Mouse (Mus musculus) layer of hippocampus, adult 18-20 months (tissue): ENCODE measurements around the gene Dbp. TPM values are rescaled to one million over a fixed set of nuclear protein-coding genes. Genes with fewer than 3 reads are reported as not detected.

Experiments
- DNase-seq, 2 experiments: peaks; one replicate each; pipeline ENCODE4 v3.0.0; 2022; ENCODE audit warnings: low spot score in 2 of 2
- total RNA-seq, 2 experiments: library from RNA; stranded (reverse); gene quantifications; 2 replicates each; pipeline ENCODE4 v1.2.3; 2021

Dbp gene
- total RNA-seq, 2 experiments from 2014 or later = 47.6 to 50.2 TPM

DNA sequence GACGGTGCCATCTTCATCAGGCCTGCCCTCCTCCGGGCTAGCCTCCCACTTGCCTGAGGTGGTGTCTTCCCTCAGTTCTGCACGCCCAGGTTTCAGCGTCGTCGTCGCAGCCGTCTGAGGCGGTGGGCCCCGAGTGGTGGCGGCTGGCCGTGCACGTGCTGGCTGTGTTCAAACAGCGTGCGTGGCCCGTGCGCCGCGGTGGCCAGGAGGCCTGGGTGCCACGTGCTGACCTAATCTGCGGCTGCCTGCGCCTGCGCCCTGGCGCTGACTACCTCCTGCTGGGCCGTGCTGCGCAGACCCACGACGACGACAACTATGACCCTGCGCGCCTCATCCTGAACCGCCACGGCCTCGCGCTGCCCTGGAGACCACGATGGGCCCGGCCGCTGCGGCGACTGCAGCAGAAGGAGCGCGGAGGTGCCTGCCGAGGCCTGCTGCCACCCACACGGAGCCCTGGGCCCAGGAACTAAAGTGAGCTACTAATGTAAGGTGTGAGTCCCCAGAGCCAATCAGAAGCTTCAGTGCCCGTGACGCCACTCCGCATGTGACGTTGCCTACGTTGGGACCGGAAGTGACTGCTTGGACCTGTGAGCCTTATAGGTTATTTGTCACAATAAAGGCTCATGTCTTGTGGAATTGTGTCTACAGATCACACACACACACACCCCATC, 10.8 kb upstream of the Dbp start, which contains the start of gene Sec1:
TSS of gene Sec1 (minus strand) at position 482 of the 671 bp plus-strand sequence.
- no peak for DNase-seq

DNA sequence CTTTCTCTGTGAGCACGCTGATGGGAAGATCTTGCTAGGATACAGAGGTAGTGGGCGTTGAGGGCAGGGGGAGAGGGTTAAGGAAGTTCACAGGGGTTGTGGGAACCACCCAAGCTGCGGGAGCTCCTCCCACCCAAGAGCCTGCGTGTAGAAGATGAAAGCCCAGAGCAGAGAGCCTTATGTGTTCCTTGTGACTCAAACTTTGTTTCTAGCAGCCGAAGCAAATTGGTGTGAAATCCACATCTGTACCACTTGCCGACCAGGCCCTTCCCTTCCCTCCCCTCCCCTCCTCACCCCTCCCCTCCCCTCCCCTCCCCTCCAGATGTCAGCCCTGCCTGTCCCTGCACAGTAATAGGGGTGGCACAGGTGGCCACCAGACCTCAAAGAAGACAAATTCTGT, 9.8 kb upstream of the Dbp start:
- no peak for DNase-seq

DNA sequence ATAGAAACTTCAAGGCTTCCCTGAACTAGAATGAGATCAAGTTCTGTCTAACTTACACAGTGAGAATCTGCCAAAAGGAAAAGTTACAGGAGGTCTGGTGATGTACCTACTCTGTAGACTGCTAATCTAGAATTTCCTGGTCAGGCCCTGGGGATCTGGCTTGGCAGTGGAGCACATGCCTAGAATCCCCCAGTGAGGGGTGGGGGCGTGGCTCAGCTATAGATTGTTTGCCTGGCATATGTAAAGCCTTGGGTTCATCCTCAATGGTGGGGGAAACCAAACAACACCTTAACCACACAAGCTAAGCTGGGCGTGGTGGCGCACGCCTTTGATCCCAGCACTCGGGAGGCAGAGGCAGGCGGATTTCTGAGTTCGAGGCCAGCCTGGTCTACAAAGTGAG, 7.0 kb upstream of the Dbp start:
- DNase-seq = no peak

DNA sequence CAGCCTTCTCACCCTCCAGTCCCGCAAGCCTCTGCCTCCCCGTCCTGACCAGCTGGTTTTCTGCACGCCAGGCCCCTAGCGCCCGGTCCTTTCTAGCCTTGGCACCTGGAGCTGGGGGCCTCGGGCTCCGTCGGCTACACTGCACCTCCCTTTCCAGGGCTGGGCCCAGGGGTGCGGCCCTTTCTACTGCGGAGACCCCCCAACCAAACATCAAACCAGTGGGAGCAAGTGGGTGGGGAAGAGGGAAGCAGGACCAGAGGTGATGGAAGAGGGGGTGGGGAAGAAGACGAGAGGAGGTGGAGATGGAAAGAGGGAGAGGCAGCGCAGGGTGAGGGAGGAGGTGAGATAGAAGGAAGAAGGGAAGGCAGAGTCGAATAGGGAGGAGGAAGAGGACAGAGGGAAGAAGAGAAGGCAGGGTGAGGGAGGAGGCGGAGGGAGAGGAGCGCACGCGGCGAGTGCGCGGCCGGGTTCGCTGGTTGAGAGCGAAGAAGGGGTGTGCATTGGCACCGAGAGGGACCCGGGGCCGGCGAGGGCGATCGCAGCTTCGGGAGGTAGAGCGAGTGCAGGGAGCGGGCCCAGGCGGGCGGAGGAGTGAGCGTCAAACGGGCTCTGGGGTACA, 5.3 kb upstream of the Dbp start, which contains the start of gene Car11:
TSS of gene Car11 (plus strand) at position 321 of the 619 bp plus-strand sequence.
- no peak for DNase-seq

DNA sequence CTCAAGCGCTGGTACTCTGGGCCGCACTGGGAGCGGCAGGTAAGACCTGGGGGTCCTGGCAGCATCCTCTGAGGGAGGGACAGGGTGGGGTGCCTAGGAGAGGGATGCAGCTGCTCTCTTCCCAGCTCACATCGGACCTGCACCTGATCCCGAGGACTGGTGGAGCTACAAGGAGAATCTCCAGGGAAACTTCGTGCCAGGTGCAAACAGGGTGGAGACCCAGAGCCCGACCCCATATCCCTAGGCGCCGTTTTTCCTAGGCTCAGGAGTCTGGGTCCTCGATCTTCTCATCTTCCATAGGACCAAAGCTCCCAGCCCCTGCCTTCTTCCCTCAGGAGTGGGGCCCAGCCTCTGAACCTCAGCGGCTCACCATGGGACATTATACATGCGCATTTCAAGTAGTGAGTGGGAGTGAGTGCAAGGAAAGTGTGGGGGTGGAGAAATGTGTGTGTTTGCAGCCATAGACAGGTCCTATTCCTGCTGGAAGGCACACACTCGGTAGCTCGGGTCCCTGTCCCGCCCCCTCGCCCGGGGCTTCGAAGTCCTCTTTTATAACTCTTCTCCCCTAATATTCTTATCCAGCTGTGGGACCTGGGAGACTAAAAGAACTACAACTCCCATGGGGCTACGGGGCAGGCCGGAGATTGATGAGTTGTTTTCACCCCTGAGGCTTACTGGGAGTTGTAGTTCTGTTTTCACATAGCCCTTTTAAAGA, 4.4 kb upstream of the Dbp start:
- DNase-seq = peak; percentile 79 to 93

DNA sequence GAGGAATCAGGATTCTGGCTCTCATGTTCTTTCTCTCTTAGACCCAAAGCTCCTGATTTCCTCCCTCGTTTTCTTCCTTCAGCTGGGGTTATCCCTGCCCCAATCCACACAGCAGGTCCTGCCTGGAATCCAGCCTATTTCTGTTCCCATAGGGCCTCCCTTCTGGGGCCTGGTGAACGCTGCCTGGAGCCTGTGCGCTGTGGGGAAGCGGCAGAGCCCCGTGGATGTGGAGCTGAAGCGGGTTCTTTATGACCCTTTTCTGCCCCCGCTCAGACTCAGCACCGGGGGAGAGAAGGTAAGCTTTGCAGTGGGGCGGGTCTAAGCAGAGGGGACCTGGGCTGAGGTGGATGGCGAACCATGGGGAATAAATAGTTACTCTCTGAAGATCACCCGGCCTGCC, 3.8 kb upstream of the Dbp start:
- DNase-seq = no peak

DNA sequence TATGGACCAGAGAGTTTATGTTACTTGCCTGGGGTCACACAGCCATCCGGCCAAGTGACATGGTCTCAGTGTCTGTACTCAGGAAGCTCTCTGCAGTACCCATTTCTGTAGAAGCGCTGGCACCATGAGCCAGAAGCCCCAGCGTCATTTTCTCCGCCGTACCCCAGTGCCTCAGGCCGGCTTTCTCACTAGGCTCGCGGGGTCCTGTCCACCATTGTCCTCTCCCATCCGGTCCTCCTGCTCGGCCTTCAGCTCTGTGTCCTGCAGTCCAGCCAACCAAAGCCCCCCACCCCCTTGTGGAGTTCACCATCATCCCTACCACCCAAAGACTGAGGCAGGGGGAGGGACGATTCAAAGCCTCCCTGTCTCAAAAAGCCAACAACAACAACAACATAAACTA, 3.3 kb upstream of the Dbp start:
- no peak for DNase-seq

DNA sequence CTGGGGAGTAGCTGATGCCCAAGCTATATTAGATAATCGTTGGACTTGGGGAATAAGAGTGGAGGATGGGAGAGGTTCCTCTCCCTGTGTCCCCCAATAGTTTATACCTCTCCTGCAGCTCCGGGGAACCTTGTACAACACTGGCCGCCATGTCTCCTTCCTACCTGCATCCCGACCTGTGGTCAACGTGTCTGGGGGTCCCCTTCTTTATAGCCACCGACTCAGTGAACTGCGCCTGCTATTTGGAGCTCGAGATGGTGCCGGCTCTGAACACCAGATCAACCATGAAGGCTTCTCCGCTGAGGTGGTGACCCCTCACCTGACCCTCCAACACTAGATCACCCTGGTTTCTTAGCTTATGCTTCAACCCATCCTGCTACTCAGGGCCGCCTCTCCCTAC, 2.6 kb upstream of the Dbp start:
- DNase-seq = no peak

DNA sequence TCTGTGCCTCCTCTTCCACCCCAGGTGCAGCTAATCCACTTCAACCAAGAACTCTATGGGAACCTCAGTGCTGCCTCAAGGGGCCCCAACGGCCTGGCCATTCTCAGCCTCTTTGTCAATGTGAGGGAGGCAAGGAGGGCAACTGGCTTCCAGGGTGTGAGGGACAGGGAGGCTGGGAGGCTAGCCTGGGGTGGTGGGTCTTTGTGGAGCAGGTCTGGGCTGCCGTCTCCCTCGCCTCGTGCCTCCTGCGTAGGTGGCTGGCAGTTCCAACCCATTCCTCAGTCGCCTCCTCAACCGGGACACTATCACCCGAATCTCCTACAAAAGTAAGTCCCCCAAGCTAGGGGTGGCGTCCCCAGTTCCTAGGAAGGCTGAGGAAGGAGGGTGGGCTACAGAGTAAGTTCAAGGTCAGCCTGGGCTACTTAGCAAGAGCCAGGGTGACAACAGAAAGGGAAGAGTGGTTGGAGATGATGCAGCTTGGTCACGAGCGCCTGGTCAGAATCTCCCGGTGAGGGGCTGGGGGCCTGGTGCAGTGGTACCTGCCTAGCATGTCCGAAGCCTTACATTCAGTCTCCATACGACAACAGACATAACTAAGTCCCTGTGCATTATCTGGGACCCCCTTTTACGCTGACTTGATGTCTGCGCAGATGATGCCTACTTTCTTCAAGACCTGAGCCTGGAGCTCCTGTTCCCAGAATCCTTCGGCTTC, 1.9 kb upstream of the Dbp start:
- no peak for DNase-seq

DNA sequence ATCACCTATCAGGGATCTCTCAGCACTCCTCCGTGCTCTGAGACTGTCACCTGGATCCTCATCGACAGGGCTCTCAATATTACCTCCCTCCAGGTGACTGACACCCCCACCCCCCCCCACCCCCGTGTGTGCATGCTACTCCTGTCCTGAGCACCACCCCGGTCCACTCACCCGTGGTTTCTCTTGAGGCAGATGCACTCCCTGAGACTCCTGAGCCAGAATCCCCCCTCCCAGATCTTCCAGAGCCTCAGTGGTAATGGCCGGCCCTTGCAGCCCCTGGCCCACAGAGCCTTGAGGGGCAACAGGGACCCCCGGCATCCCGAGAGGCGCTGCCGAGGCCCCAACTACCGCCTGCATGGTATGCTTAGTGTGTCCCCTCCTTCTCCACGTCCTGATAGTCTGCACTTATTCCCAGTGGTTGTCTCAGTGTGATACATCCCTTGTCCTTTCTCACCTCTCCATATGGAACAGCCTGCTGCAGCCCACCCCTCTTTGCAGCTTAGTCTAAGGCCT, 1.3 kb upstream of the Dbp start:
- DNase-seq = no peak

DNA sequence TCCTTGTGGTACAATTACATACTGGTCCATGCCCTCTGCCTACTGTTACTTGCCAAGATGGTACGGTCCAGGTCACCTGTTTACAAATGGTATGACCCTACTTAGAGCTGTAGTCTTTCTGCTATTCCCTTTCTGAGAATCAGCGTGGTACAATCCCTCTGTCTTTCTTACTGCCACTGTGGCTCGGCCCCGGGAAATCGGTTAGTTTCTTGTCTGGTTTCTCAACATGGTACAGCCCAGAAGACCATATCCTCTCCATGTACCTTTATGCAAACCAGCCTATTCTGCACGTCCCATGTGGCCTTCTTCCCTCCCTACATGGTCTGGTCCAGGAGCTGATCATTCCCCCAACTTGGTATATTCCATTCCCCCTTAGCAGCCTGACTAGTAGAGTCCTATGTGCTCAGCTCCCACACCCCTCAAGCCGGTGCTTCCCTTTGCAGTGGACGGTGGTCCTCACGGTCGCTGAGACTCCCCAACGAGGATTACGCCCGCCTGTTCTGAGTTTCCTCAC, 785 bp upstream of the Dbp start:
- DNase-seq = peak; percentile 76 to 85

DNA sequence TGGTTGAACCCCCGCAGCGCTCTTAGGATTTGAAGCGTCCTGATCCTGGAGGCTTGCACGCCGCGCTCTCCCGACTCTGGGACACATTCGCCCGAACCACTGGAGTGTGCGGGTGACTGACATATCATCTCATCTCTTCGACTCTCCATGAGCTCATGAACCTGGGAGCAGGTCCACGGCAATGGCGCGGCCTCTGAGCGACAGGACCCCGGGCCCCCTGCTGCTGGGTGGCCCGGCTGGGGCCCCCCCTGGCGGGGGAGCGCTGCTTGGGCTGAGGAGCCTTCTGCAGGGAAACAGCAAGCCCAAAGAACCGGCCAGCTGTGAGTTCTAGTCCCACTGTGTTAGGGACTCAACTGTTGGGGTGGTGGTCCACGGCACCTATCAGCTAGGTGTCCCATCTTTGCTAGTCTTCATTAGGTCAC, 566 bp downstream of the Dbp start:
- no peak for DNase-seq

DNA sequence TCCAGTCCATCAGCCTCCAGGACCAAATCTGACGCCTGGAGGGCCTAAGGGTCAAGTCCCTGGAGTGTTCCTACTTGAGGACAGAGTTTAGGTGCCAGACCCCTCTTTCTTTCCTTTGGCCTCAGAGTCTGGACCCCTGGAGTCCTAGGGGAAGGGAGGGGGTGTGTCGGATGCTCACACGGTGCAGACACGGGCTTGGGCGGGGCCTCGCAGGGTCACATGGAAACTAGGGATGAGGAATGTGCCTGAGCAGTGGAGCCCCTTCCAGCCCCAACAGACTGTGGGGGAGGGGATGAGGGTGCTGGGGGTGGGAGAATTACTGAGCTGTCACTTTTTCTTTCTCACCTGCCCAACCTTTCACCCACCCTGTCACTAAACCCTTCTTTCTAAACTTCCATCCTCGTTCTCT, 989 bp downstream of the Dbp start:
- DNase-seq = peak; percentile 80 to 81

DNA sequence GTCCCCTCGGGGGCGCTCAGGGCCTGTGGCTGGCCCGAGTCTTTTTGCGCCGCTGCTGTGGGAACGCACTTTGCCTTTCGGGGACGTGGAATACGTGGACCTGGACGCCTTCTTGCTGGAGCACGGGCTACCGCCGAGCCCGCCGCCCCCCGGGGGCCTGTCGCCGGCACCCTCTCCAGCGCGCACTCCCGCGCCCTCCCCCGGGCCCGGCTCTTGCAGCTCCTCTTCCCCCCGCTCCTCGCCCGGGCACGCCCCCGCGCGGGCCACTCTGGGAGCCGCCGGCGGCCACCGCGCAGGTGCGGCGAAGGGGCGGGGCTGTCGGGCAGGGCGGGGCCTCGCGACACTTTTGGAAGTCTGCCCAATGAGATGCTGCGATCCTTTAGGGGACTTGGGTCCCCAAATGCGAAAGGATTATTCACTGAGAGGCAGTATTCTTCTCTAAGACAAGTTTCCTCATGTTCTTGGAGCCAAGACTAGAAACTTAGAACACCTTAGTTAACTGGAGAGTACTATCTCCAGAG, 1.9 kb downstream of the Dbp start:
- peak; percentile 82 to 83 for DNase-seq

DNA sequence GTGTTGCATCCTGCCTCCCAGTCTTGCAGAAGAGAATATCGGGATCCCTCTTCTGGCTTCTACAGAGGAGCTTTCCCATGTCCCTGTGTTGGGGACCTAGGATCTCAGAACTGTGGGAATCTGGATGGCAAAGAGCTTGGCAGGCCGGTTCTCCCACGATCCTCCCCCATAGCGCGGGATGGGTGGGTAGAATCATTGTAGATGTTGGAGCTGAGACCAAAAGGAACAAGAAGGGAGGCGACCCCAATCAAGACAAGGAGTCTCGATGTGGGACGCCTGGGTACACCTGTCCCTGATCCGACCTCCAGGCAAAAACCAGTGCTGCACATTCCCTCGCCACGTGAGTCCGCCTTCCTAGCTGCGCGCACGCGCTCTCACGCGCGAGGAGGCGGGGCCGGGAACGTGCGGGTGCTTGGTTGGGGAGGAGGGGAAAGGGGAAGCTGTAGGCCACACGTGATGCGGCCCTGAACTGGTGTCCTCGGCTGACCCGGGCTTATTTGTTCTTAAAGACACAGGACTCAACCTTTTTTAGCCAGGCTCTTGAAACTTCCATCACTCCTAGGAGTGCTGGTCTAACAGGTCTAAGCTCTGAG, 2.6 kb downstream of the Dbp start:
- DNase-seq = peak; percentile 93 to 94

DNA sequence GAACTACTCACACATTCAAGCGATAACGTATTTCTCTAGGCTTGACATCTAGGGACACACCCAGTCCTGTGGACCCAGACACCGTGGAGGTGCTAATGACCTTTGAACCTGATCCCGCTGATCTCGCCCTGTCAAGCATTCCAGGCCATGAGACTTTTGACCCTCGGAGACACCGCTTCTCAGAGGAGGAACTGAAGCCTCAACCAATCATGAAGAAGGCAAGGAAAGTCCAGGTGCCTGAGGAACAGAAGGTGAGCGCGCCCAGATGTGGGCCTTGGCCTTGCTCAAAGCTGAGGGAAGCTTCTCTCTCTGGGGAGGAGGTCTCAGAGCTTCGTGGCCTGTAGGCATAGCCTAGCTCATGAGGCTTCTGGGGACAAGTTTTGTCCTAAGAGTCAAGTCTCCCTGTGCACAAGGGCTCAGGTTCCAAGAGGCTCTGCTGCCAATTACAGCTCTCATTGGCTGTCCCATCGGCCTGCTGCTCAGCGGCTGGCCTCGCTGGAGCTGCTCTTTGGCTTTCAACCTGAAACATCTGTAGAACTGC, 3.4 kb downstream of the Dbp start:
- no peak for DNase-seq

DNA sequence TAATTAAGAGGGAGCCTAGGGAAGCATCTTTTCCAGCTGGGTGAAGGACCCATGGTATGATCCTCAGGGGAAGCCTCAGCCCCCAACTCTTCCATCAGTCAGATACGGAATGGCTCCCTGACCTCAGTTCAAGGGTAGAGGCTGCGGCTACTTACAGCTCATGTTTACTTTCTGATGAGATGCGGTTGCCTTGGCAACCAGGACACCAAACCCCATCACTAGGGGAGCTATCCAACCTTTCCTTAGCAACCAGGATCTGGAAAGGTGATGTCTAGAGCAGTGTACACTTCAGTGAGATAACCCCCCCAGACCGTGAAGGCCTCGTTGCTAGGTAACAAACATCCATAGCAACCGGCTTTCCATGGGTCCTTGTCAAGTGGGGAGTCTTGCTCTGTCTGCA, 4.1 kb downstream of the Dbp start:
- DNase-seq = no peak

DNA sequence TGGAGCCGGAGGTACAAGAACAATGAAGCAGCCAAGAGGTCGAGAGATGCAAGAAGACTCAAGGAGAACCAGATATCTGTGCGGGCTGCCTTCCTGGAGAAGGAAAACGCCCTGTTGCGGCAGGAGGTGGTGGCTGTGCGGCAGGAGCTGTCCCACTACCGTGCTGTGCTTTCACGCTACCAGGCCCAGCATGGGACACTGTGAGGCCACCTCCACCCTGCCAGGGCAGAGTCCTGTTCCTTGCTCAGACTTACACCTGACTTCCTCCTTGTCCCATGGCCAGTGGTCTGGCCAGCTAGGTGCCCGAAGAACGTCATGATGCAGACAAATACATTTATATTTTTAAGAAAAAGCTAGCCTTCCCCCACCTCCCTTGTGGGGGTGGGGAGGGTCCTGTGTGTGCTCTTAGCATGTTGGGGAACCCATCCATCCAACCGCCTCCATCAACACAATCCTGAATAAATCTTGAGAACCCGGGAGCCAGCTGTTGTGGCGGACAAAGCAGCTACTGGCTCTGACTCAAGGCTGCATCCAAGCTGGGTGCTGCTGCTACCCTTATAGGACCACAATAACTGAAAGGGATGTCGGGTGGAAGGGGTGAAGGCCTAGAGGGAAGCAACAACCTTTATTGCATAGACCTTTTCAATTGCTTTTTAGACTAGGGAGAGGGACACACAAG, 4.9 kb downstream of the Dbp start:
- DNase-seq = no peak

DNA sequence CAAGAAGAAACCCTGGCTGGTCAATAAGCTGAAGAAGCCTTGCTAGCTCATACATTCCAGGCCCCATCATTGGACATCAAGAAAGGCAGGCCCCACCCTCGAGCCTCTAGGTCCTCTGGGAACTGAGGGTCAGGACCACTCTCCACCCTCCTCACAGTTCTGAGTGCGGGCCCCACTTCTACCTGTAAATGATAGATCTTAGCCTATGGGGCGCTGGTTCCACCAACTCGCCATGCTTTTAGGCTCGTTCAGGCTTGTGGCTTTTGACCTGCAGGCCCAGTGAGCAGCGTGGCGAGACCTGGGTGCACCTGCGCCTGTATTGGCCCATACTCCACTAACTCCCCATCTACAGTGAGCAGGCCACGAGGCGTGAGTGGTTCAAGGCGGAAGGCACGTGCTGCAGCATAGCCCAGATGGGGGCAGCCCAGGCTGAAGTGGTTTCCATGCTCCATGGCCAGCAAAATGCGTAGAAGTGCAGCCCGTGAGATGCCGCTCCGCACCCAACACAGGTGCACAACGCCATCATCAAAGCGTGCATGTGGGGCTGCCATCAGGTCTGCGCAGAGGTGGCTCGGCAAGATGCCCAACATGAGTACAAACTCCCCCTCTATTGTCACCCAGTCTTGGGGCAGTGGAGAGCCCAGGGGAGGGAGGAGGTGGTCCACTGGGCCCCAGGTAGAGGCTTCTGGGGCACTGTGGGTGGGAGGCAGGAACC, 5.7 kb downstream of the Dbp start:
- no peak for DNase-seq
